Mouse (Mus musculus) CH12.LX (cell line): ENCODE measurements at regions not wholly inside any gene's neighbourhood (a gene's known extent, or its start where the extent isn't known, plus 50 kb on each side); places are given as distances from the start of the nearest gene placed in this dataset.

Experiments used
- DNase-seq: peaks from one replicate; pipeline ENCODE4 v3.0.0-alpha.2; 2013; ENCODE audit errors: extremely low read depth
- H3K27ac ChIP-seq: 2 replicates; pipeline ENCODE4 v1.5.1; 2012; ENCODE audit warnings: low read depth, mild to moderate bottlenecking, control low read depth, moderate library complexity; ENCODE audit not compliant: insufficient read depth
- H3K27me3 ChIP-seq: replicated peaks from 2 replicates; pipeline ENCODE3; 2012; ENCODE audit warnings: inconsistent platforms
- H3K36me3 ChIP-seq, 2 experiments: replicated peaks in 1 of 2; 2 replicates each; pipeline versions ENCODE3 to v1.6.1; 2012; ENCODE audit warnings: inconsistent platforms in 1 of 2, low read length in 1 of 2, mild to moderate bottlenecking in 1 of 2, mixed read lengths in 1 of 2, moderate library complexity in 1 of 2; ENCODE audit not compliant: control insufficient read depth in 1 of 2, insufficient read depth in 1 of 2
- H3K4me1 ChIP-seq, 2 experiments: 2 replicates each; pipeline ENCODE4 v1.6.1; 2012; ENCODE audit warnings: inconsistent platforms in 1 of 2, moderate library complexity in 1 of 2; ENCODE audit not compliant: insufficient read depth in 2 of 2, control insufficient read depth in 1 of 2
- H3K4me2 ChIP-seq: 2 replicates; pipeline ENCODE4 v1.6.1; 2012; ENCODE audit warnings: low read depth, mild to moderate bottlenecking, control low read depth; ENCODE audit not compliant: poor library complexity, insufficient read depth, severe bottlenecking
- H3K4me3 ChIP-seq, 3 experiments: fragments of 150-350 bp in 1 of 3; sonication (generic) in 1 of 3; replicated peaks in 1 of 3; 2 replicates each; pipeline versions ENCODE3 to v1.5.1; 2011 to 2012; ENCODE audit warnings: low read depth in 2 of 3, low read length in 2 of 3, mild to moderate bottlenecking in 2 of 3, moderate library complexity in 2 of 3, control low read depth in 1 of 3, improper control_type of control experiment in 1 of 3, inconsistent platforms in 1 of 3, mixed read lengths in 1 of 3; ENCODE audit not compliant: poor library complexity in 1 of 3
- H3K79me2 ChIP-seq: replicated peaks from 2 replicates; pipeline ENCODE4 v1.6.1; 2012; ENCODE audit warnings: mild to moderate bottlenecking, moderate library complexity; ENCODE audit not compliant: control insufficient read depth, poor library complexity, insufficient read depth, severe bottlenecking; ENCODE audit errors: extremely low read depth
- H3K9ac ChIP-seq: 2 replicates; pipeline ENCODE4 v1.6.1; 2012; ENCODE audit warnings: low read depth, mild to moderate bottlenecking, control low read depth, moderate library complexity; ENCODE audit not compliant: insufficient read depth
- H3K9me3 ChIP-seq: replicated peaks from 2 replicates; pipeline ENCODE3; 2012; ENCODE audit warnings: low read length, inconsistent platforms, mixed read lengths
- CHD2 ChIP-seq: IDR thresholded peaks from 2 replicates; pipeline ENCODE4 v1.6.1; 2011; ENCODE audit warnings: low read length, improper control_type of control experiment
- ELF1 ChIP-seq: IDR thresholded peaks from 2 replicates; pipeline ENCODE4 v1.6.1; 2014; ENCODE audit warnings: low read depth, mild to moderate bottlenecking, inconsistent platforms, low read length, improper control_type of control experiment
- EP300 ChIP-seq: IDR thresholded peaks from 2 replicates; pipeline ENCODE4 v1.6.1; 2011; ENCODE audit warnings: low read length, improper control_type of control experiment
- ETS1 ChIP-seq: conservative IDR thresholded peaks from 2 replicates; pipeline ENCODE4 v1.6.1; 2012; ENCODE audit warnings: low read depth, mild to moderate bottlenecking, inconsistent platforms, low read length, improper control_type of control experiment, moderate library complexity
- IRF4 ChIP-seq: IDR thresholded peaks from 2 replicates; pipeline ENCODE4 v1.6.1; 2014; ENCODE audit warnings: low read depth, mild to moderate bottlenecking, inconsistent platforms, low read length, improper control_type of control experiment
- JUN ChIP-seq: IDR thresholded peaks from 2 replicates; pipeline ENCODE4 v1.6.1; 2011; ENCODE audit warnings: low read depth, mild to moderate bottlenecking, low read length, improper control_type of control experiment, moderate library complexity; ENCODE audit not compliant: insufficient read depth
- JUND ChIP-seq: conservative IDR thresholded peaks from 2 replicates; pipeline ENCODE4 v1.6.1; 2011; ENCODE audit warnings: low read depth, low read length, improper control_type of control experiment
- MAX ChIP-seq: IDR thresholded peaks from 2 replicates; pipeline ENCODE4 v1.6.1; 2011; ENCODE audit warnings: low read length, improper control_type of control experiment
- MAZ ChIP-seq: IDR thresholded peaks from 2 replicates; pipeline ENCODE4 v1.6.1; 2012; ENCODE audit warnings: low read depth, mild to moderate bottlenecking, inconsistent platforms, low read length, improper control_type of control experiment, moderate library complexity
- MEF2A ChIP-seq: IDR thresholded peaks from 2 replicates; pipeline ENCODE4 v1.6.1; 2014; ENCODE audit warnings: low read depth, mild to moderate bottlenecking, inconsistent platforms, low read length, improper control_type of control experiment, borderline replicate concordance
- POLR2A ChIP-seq: IDR thresholded peaks from 2 replicates; pipeline ENCODE4 v1.6.1; 2011; ENCODE audit warnings: low read depth, mild to moderate bottlenecking, improper control_type of control experiment, low read length
- RAD21 ChIP-seq: IDR thresholded peaks from 2 replicates; pipeline ENCODE4 v1.6.1; 2011; ENCODE audit warnings: low read depth, mild to moderate bottlenecking, low read length, improper control_type of control experiment, moderate library complexity
- SIN3A ChIP-seq: IDR thresholded peaks from 2 replicates; pipeline ENCODE4 v1.6.1; 2012; ENCODE audit warnings: low read length, improper control_type of control experiment, inconsistent platforms
- SMC3 ChIP-seq: IDR thresholded peaks from 2 replicates; pipeline ENCODE4 v1.6.1; 2011; ENCODE audit warnings: low read depth, low read length, improper control_type of control experiment
- TBP ChIP-seq: conservative IDR thresholded peaks from 2 replicates; pipeline ENCODE4 v1.6.1; 2011; ENCODE audit warnings: low read depth, low read length, improper control_type of control experiment
- TCF12 ChIP-seq: IDR thresholded peaks from 2 replicates; pipeline ENCODE4 v1.6.1; 2014; ENCODE audit warnings: low read depth, mild to moderate bottlenecking, inconsistent platforms, low read length, improper control_type of control experiment
- ZC3H11A ChIP-seq: IDR thresholded peaks from 2 replicates; pipeline ENCODE4 v1.6.1; 2012; ENCODE audit warnings: low read depth, mild to moderate bottlenecking, inconsistent platforms, low read length, improper control_type of control experiment
- dilution Hi-C: fragments of 300-500 bp; cut with MboI; formaldehyde crosslinking; loops from 2 replicates; pipeline ENCODE4 v1.14.3; 2020; ENCODE audit warnings: low sequenced_read_pairs; ENCODE audit not compliant: extremely low pct_unique_long_range_greater_than_20kb, extremely low pct_ligation_motif_present
- in situ Hi-C: fragments of 300-500 bp; cut with MboI; formaldehyde crosslinking; loops from 3 replicates; pipeline ENCODE4 v1.14.3; 2019; ENCODE audit warnings: low sequenced_read_pairs, low pct_ligation_motif_present, low pct_unique_long_range_greater_than_20kb, mixed read lengths

DNA sequence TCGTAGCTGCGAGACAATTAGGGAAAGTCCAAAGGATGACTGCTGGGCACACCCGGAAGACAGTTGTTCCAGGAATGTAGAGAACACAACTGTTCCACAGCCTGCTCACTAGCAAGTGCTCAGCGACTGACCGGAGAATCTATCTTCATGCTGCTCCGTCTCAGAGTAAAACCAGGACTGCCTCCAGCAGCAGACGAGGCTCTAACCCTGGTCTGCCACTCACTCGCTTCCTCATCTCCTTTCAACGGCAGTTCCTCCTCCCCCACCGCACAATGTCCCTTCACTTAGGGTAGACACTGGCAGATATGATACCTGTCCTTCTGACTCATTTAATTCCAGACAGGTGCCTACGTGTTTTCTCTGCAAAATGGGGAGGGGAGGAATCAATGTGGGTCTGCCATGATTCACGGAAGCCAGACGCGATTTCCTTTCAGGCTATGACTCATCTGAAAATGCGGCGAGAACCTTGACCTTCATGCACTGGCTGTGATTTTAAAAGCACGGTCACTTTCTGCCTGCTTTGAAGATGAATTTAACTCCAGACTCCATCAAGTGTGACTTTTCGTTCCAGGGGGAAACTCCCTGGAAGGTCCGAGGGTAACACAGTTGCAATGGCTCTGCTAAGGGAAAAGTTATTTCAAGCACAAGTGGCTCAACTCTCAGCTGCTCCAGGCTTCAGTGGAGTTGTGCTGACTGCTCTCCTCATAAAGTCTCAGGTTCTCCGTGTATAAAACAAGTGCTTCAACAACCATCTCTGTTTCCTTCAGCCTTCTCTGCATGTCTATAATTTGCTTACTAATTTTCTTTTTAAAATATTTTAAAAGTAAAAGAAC lies 142.4 kb upstream of the Spin1 start:
- Histone ChIP-seq H3K9ac (peak overlapping the region; percentile 64), H3K4me1 (peaks cover 11 to 24% of the 10 kb centered on the region in 2 experiments), H3K4me3 (peak overlapping the region; percentile 7 to 28 (median 8)), H3K4me2 (peak overlapping the region; percentile 93), H3K9me3 (no peaks in the 10 kb centered on the region), H3K36me3 (no peaks in the 10 kb centered on the region), H3K79me2 (no peaks in the 10 kb centered on the region), H3K27ac (no peak overlapping the region; the same call in 1 of the 2 replicates), H3K27me3 (no peaks in the 10 kb centered on the region)
- dilution Hi-C loops (no loop called here), in situ Hi-C loops (loop anchor here (10.0 kb wide), 1 partner anchor 667 kb away; no protein-coding TSS in a partner anchor)
- peak; percentile 34 for DNase-seq
- peak; percentile 39; the same call in 1 of the 2 replicates for TF ChIP-seq JUN
- peak; percentile 58 for TF ChIP-seq EP300
- TF ChIP-seq MAZ, result 0 out of 2 replicates have a peak, but pooled peaks have one; percentile 26
- TF ChIP-seq JUND, result peak; percentile 66
- peak; percentile 53 for TF ChIP-seq ELF1
- TF ChIP-seq ZC3H11A, result no peak
- no peak for TF ChIP-seq RAD21
- TF ChIP-seq IRF4, result peak; percentile 67
- peak; percentile 62; the same call in 1 of the 2 replicates for TF ChIP-seq CHD2

DNA sequence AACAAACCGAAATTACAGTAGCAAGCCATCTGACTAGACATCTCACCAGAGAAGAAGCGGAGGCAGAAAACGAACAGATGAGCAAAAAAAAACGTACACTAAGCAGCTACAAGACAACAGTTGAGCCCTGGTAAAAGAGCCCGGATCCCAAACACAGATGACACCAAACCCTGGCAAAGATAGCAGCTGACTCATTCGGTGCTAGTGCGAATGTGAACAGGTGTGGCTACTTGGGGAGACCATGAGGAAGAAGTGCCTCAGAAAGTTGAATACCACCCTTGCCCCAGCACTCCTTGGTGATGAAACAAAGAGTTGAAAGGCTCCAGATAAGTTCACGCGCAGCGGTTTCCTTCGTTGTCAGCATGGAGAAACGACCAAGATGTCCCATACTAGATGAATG lies 139.8 kb upstream of the Spin1 start:
- Histone ChIP-seq H3K4me1 (peaks cover 16 to 30% of the 10 kb centered on the region in 2 experiments), H3K79me2 (no peaks in the 10 kb centered on the region), H3K9me3 (peaks cover 5% of the 10 kb centered on the region), H3K27me3 (no peaks in the 10 kb centered on the region), H3K4me2 (peak overlapping the region; percentile 65), H3K9ac (peak overlapping the region; percentile 54), H3K27ac (peak overlapping the region; percentile 13; the same call in 1 of the 2 replicates), H3K36me3 (no peaks in the 10 kb centered on the region), H3K4me3 (no peak overlapping the region)
- DNase-seq, result no peak
- dilution Hi-C loops (no loop called here), in situ Hi-C loops (loop anchor here (5.0 kb wide), 1 partner anchor 466 kb away; no protein-coding TSS in a partner anchor)
- no peak for TF ChIP-seq ELF1
- TF ChIP-seq EP300, result peak; percentile 27; the same call in 1 of the 2 replicates
- no peak; the same call in none of the 2 replicates for TF ChIP-seq IRF4
- 0 out of 2 replicates have a peak, but pooled peaks have one; percentile 22 for TF ChIP-seq JUND
- peak; percentile 43; the same call in 1 of the 2 replicates for TF ChIP-seq TCF12
- TF ChIP-seq MEF2A, result peak; percentile 49; the same call in 1 of the 2 replicates
- TF ChIP-seq SMC3, result no peak
- TF ChIP-seq MAX, result no peak
- TF ChIP-seq TBP, result no peak
- TF ChIP-seq POLR2A, result no peak
- 0 out of 2 replicates have a peak, but pooled peaks have one; percentile 35 for TF ChIP-seq ETS1
- 0 out of 2 replicates have a peak, but pooled peaks have one; percentile 44 for TF ChIP-seq SIN3A
